Mouse (Mus musculus): ENCODE measurements around the gene Cdx4. TPM values are rescaled to one million over a fixed set of nuclear protein-coding genes. Genes with fewer than 3 reads are reported as not detected.

The Cdx4 gene
- total and polyA plus RNA-seq, 3 experiments = not detected

Other genes starting within 250 kb of the Cdx4 start
- not detected in 2 replicates for gene Nap1l2, start 134.8 kb upstream of the Cdx4 start, total RNA-seq (2012; rRNA removed)
- gene Nap1l2, start 134.8 kb upstream of the Cdx4 start, polyA plus RNA-seq (2012; ENCODE audit: insufficient read depth in 1 of 2, insufficient read length in 2 of 2, low read depth in 1 of 2, low replicate concordance in 2 of 2, missing spikeins in 1 of 2) = not detected
- gene Chic1, start 35.1 kb downstream of the Cdx4 start, total RNA-seq (2012; rRNA removed) = not detected in 2 replicates
- not detected for gene Chic1, start 35.1 kb downstream of the Cdx4 start, polyA plus RNA-seq (2012; ENCODE audit: insufficient read depth in 1 of 2, insufficient read length in 2 of 2, low read depth in 1 of 2, low replicate concordance in 2 of 2, missing spikeins in 1 of 2)
- gene Tsx, start 93.1 kb downstream of the Cdx4 start, total RNA-seq (2012; rRNA removed) = not detected in 2 replicates
- gene Tsx, start 93.1 kb downstream of the Cdx4 start, polyA plus RNA-seq (2012; ENCODE audit: insufficient read depth in 1 of 2, insufficient read length in 2 of 2, low read depth in 1 of 2, low replicate concordance in 2 of 2, missing spikeins in 1 of 2) = not detected
- gene Gm26992, start 100.6 kb downstream of the Cdx4 start, total RNA-seq (2012; rRNA removed) = not detected in 2 replicates
- not detected for gene Gm26992, start 100.6 kb downstream of the Cdx4 start, polyA plus RNA-seq (2012; ENCODE audit: insufficient read depth in 1 of 2, insufficient read length in 2 of 2, low read depth in 1 of 2, low replicate concordance in 2 of 2, missing spikeins in 1 of 2)

Measured in MEL (cell line).